Mouse (Mus musculus) left cerebral cortex, adult 9 months (tissue): ENCODE measurements around the gene Enam.
"Not testable (repeated sequence)": the region's sequence is repeated elsewhere in the genome, so short reads cannot be mapped to it uniquely, and the experiment has no call there.

ENCODE experiments used
- DNase-seq, 2 experiments: peaks; one replicate each; pipeline ENCODE4 v3.0.0; 2022; ENCODE audit warnings: low spot score in 2 of 2

The Enam gene

GRCm38 (mm10) chr5:88487675-88488074 is at the start of gene Enam:
Enam (plus strand) TSS chr5:88487975.
- DNase-seq, result no peak

- no peak for DNase-seq
Observed at GRCm38 (mm10) chr5:88455691-88456090, 32.1 kb upstream of the Enam start, which contains the start of gene Ambn. Ambn (plus strand) TSS chr5:88455991.

GRCm38 (mm10) chr5:88467471-88467870 is 20.3 kb upstream of the Enam start:
- no peak for DNase-seq

- DNase-seq, result no peak
Observed at GRCm38 (mm10) chr5:88468807-88469704, 18.7 kb upstream of the Enam start.

- no peak for DNase-seq
Observed at GRCm38 (mm10) chr5:88489004-88489403, 1.2 kb downstream of the Enam start.

GRCm38 (mm10) chr5:88491111-88491510 is 3.3 kb downstream of the Enam start:
- no peak for DNase-seq

- no peak for DNase-seq
Observed at GRCm38 (mm10) chr5:88499781-88500180, 12.0 kb downstream of the Enam start.

- no peak for DNase-seq
Observed at GRCm38 (mm10) chr5:88508555-88508954, 20.8 kb downstream of the Enam start.

- DNase-seq, result no peak
Observed at GRCm38 (mm10) chr5:88508990-88509389, 21.2 kb downstream of the Enam start.

- DNase-seq, result peak in 1 of 2 experiments; percentile 17
Observed at GRCm38 (mm10) chr5:88519232-88519631, 31.5 kb downstream of the Enam start.

- DNase-seq, result no peak
Observed at GRCm38 (mm10) chr5:88527657-88528056, 39.9 kb downstream of the Enam start, which contains the start of gene Jchain. Jchain (minus strand) TSS chr5:88527891.

- no peak for DNase-seq
Observed at GRCm38 (mm10) chr5:88530908-88531307, 43.1 kb downstream of the Enam start.

GRCm38 (mm10) chr5:88534697-88535096 is 46.9 kb downstream of the Enam start:
- no peak for DNase-seq

- no peak for DNase-seq
Observed at GRCm38 (mm10) chr5:88540845-88541244, 53.1 kb downstream of the Enam start.

- DNase-seq, result peak in 1 of 2 experiments; percentile 52
Observed at GRCm38 (mm10) chr5:88542651-88543282, 55.0 kb downstream of the Enam start.

GRCm38 (mm10) chr5:88544411-88544810 is 56.6 kb downstream of the Enam start:
- DNase-seq, result not testable (repeated sequence)

- DNase-seq, result no peak
Observed at GRCm38 (mm10) chr5:88545536-88545935, 57.8 kb downstream of the Enam start.

- no peak for DNase-seq
Observed at GRCm38 (mm10) chr5:88553271-88554085, 65.7 kb downstream of the Enam start.

- peak; percentile 78 to 97 for DNase-seq
Observed at GRCm38 (mm10) chr5:88554086-88554886, 66.5 kb downstream of the Enam start, which contains the start of gene Utp3. Utp3 (plus strand) TSS chr5:88554462.
